Mouse (Mus musculus) liver, adult 2 months (tissue): ENCODE measurements around the gene Pde7b. TPM values are rescaled to one million over a fixed set of nuclear protein-coding genes. Genes with fewer than 3 reads are reported as not detected.

Source experiments
- DNase-seq: peaks from one replicate; pipeline ENCODE4 v3.0.0-alpha.2; 2011; ENCODE audit warnings: low read depth, low spot score; ENCODE audit errors: extremely low read depth
- H3K27ac ChIP-seq: fragments of 200-500 bp; replicated peaks from 2 replicates; pipeline ENCODE4 v1.5.1; 2012; ENCODE audit warnings: low read depth, mild to moderate bottlenecking, control low read depth, inconsistent platforms, low read length; ENCODE audit not compliant: insufficient read depth
- H3K27me3 ChIP-seq: fragments of 200-500 bp; 2 replicates; pipeline ENCODE4 v1.6.1; 2012; ENCODE audit warnings: mild to moderate bottlenecking, moderate library complexity, low read length, inconsistent platforms; ENCODE audit not compliant: control insufficient read depth, insufficient read depth
- H3K36me3 ChIP-seq: fragments of 200-500 bp; 2 replicates; pipeline ENCODE4 v1.6.1; 2012; ENCODE audit warnings: low read length, inconsistent platforms; ENCODE audit not compliant: control insufficient read depth, insufficient read depth
- H3K4me1 ChIP-seq: fragments of 200-500 bp; 2 replicates; pipeline ENCODE4 v1.6.1; 2011; ENCODE audit warnings: low read length; ENCODE audit not compliant: control insufficient read depth, insufficient read depth
- H3K4me3 ChIP-seq: fragments of 200-500 bp; 2 replicates; pipeline ENCODE4 v1.5.1; 2011; ENCODE audit warnings: low read depth, mild to moderate bottlenecking, control low read depth, low read length, moderate library complexity; ENCODE audit not compliant: insufficient read depth
- H3K79me2 ChIP-seq: fragments of 200-500 bp; 2 replicates; pipeline ENCODE4 v1.6.1; 2012; ENCODE audit warnings: inconsistent platforms, mild to moderate bottlenecking, low read length, moderate library complexity; ENCODE audit not compliant: control insufficient read depth, insufficient read depth
- H3K9ac ChIP-seq: fragments of 200-500 bp; 2 replicates; pipeline ENCODE4 v1.6.1; 2012; ENCODE audit warnings: low read depth, mild to moderate bottlenecking, control low read depth, inconsistent platforms, low read length
- CTCF ChIP-seq: fragments of 200-500 bp; IDR thresholded peaks from 2 replicates; pipeline ENCODE4 v1.5.1; 2011; ENCODE audit warnings: low read depth, low read length, control low read depth
- POLR2A ChIP-seq: fragments of 200-500 bp; IDR thresholded peaks from 2 replicates; pipeline ENCODE4 v1.6.1; 2011; ENCODE audit warnings: low read length, control low read depth; ENCODE audit not compliant: insufficient read depth; ENCODE audit errors: extremely low read depth
- WGBS: fragments of 180-500 bp; shearing (Covaris S2); methylation state at CpG from one replicate; pipeline ENCODE4 v1.1.7; 2018; 5-methylcytosine and 5-hydroxymethylcytosine counted together
- polyA plus RNA-seq: library from polyadenylated mRNA; depleted of rRNA; stranded (reverse); fragments of >200 nt; gene quantifications from 2 replicates; pipeline ENCODE4 v1.2.3, GENCODE M21; 2012
- total RNA-seq: library from RNA; depleted of rRNA; stranded (reverse); fragments of >200 nt; gene quantifications from 2 replicates; pipeline ENCODE4 v1.2.3, GENCODE M21; 2014

Gene Pde7b
- total and polyA plus RNA-seq, 2 experiments, result 3.1 to 7.9 TPM

- H3K27ac ChIP-seq, result no peak overlapping the region
- no peaks in the 10 kb centered on the region for H3K4me1 ChIP-seq
- no peak overlapping the region for H3K9ac ChIP-seq
- no peaks in the 10 kb centered on the region for H3K36me3 ChIP-seq
- no peak overlapping the region for H3K4me3 ChIP-seq
- TF ChIP-seq CTCF (no peak), POLR2A (no peak)
- WGBS, result 96% methylated on average over 1 of the region's 1 CpGs
- DNase-seq, result no peak
- no peaks in the 10 kb centered on the region; the same call in 1 of the 2 replicates for H3K79me2 ChIP-seq
- H3K27me3 ChIP-seq, result no peaks in the 10 kb centered on the region
These were observed 260.9 kb downstream of the Pde7b start for GRCm38 (mm10) chr10:20463941-20464340.

DNA sequence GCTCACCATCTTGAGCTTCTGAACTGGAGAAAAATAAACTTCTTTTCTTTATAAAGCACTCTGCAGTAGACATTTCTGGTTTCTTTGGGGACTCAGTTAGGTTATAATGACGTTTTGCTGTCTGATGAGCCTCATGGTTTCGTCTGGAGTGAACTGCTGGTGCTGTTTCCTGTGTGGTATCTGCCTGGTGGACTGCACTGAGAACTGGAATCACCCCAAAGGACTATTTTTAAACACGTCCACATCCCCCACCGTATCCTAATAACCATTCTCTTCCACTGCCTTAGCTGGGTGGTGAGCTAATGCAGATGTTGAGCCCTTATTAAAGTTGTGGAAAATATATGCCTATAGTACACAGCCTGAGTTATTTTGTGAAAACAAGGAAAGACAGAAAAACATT, 262.3 kb downstream of the Pde7b start:
- Histone ChIP-seq H3K9ac (no peak overlapping the region), H3K36me3 (no peaks in the 10 kb centered on the region), H3K4me3 (no peak overlapping the region), H3K4me1 (no peaks in the 10 kb centered on the region), H3K27ac (no peak overlapping the region), H3K27me3 (no peaks in the 10 kb centered on the region), H3K79me2 (no peaks in the 10 kb centered on the region; the same call in 1 of the 2 replicates)
- WGBS, result 65% methylated on average over 4 of the region's 4 CpGs
- TF ChIP-seq CTCF (no peak), POLR2A (no peak)
- no peak for DNase-seq

- H3K27me3 ChIP-seq, result no peaks in the 10 kb centered on the region
- TF ChIP-seq POLR2A, result no peak
- no peak for TF ChIP-seq CTCF
- WGBS, result 96% methylated on average over 7 of the region's 7 CpGs
These were observed 265.1 kb downstream of the Pde7b start for GRCm38 (mm10) chr10:20459657-20460350.

DNA sequence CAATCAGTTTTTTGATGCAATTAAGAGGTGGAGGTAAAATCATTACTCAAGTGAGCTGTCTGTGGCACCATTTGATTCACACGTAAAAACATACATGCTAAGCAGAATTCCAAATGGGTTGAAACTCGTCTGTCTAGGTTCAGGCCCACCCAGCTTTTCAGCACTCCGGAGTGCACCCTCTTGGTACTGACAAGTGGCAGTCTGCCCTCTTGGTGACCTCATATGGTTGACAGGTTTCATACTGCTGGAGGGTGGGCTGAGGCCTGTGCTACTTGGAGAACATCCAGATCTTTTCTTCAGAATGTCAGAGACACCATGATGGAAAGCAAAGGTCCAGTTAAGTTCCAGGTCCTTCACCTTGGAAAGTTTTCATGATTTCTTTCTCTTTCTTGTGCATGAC, 265.7 kb downstream of the Pde7b start:
- WGBS, result 92% methylated on average over 3 of the region's 3 CpGs
- TF ChIP-seq CTCF (no peak), POLR2A (no peak)
- no peak for DNase-seq
- no peaks in the 10 kb centered on the region; the same call in 1 of the 2 replicates for H3K79me2 ChIP-seq
- H3K36me3 ChIP-seq, result no peaks in the 10 kb centered on the region
- H3K27ac ChIP-seq, result no peak overlapping the region
- H3K27me3 ChIP-seq, result no peaks in the 10 kb centered on the region
- no peak overlapping the region for H3K4me3 ChIP-seq
- H3K9ac ChIP-seq, result no peak overlapping the region
- H3K4me1 ChIP-seq, result no peaks in the 10 kb centered on the region

More at GRCm38 (mm10) chr10:20459657-20460350, 265.1 kb downstream of the Pde7b start:
- Histone ChIP-seq H3K27ac (no peak overlapping the region), H3K4me3 (no peak overlapping the region), H3K4me1 (no peaks in the 10 kb centered on the region), H3K9ac (no peak overlapping the region), H3K36me3 (no peaks in the 10 kb centered on the region), H3K79me2 (no peaks in the 10 kb centered on the region; the same call in 1 of the 2 replicates)
- DNase-seq, result no peak

DNA sequence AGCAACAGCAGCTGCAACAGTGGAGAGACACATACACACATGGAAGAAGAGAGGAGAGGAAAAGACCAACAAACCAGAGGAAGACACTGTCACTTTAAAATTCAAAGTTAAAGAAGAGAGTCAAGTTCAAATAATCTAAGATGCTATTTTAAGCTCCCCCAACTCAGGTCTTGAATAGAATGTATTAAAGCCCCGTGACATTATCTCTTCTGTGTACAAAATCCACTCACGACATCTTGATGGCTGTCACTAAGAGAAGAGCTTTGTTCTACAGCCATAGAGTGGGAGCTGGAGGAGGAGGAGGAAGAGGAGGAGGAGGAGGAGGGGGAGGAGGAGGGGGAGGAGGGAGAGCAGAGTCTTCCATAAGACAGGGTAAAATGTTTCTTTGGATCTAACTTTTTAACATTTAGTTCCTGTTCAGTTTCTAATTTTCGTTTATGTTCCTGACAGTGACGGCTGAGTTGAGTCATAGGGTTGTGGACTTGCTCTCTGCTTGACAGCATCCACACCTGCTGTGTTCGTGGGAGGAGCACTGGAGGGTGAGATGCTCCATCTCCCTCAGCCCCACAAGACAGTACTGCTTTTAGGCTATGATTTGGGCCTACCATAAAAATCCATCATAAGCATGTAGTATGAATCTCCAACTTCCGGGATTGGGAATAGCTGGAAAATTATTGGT, 270.4 kb downstream of the Pde7b start:
- DNase-seq, result no peak
- Histone ChIP-seq H3K27ac (no peak overlapping the region), H3K4me1 (no peaks in the 10 kb centered on the region), H3K36me3 (no peaks in the 10 kb centered on the region), H3K79me2 (no peaks in the 10 kb centered on the region), H3K4me3 (no peak overlapping the region), H3K27me3 (no peaks in the 10 kb centered on the region), H3K9ac (no peak overlapping the region)
- 83% methylated on average over 6 of the region's 6 CpGs for WGBS
- no peak for TF ChIP-seq CTCF
- TF ChIP-seq POLR2A, result no peak

DNA sequence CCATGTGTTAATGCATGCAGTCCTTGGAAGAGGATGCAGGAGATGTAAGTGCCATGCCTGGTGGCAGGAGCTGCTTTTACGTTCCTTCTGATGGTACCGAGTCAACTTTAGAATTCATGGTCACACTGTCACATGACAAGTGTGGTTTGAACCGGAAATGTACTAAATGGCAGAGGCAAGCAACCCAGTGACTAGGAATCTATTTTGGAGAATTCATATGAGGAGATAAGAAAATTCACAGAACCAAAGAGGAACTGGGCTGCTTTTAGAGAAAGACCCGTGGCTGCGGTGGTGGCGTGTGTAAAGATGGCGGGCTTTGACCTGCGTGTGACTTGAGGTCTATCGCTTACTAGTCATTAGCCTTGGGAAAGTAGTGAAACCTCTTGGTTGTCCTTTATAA, 287.4 kb downstream of the Pde7b start:
- no peak for TF ChIP-seq CTCF
- no peak for TF ChIP-seq POLR2A
- no peak for DNase-seq
- Histone ChIP-seq H3K36me3 (peaks cover 17% of the 10 kb centered on the region), H3K79me2 (no peaks in the 10 kb centered on the region), H3K27ac (no peak overlapping the region), H3K4me1 (no peaks in the 10 kb centered on the region), H3K27me3 (no peaks in the 10 kb centered on the region), H3K4me3 (no peak overlapping the region), H3K9ac (no peak overlapping the region)
- 91% methylated on average over 9 of the region's 9 CpGs for WGBS
